Mouse (Mus musculus) cerebellum, adult 2 months (tissue): ENCODE results near the gene Gm13420. TPM values are rescaled to one million over a fixed set of nuclear protein-coding genes. Genes with fewer than 3 reads are reported as not detected.

Source experiments
- DNase-seq, 2 experiments: peaks; one replicate each; pipeline ENCODE4 v3.0.0; 2021
- H3K27ac ChIP-seq: fragments of 200-500 bp; 2 replicates; pipeline ENCODE4 v1.5.1; 2012; ENCODE audit warnings: low read length, control low read depth, inconsistent platforms; ENCODE audit not compliant: insufficient read depth
- H3K27me3 ChIP-seq: fragments of 200-500 bp; 2 replicates; pipeline ENCODE4 v1.6.1; 2012; ENCODE audit warnings: inconsistent platforms, mild to moderate bottlenecking, low read length, moderate library complexity; ENCODE audit not compliant: control insufficient read depth, insufficient read depth
- H3K4me1 ChIP-seq: fragments of 200-500 bp; 2 replicates; pipeline ENCODE4 v1.6.1; 2011; ENCODE audit warnings: low read length; ENCODE audit not compliant: control insufficient read depth, insufficient read depth
- H3K4me3 ChIP-seq: fragments of 200-500 bp; replicated peaks from 2 replicates; pipeline ENCODE3; 2011; ENCODE audit warnings: mild to moderate bottlenecking, low read depth, low read length, control low read depth; ENCODE audit not compliant: insufficient read depth
- CTCF ChIP-seq: fragments of 200-500 bp; IDR thresholded peaks from 2 replicates; pipeline ENCODE4 v1.5.1; 2011; ENCODE audit warnings: low read depth, mild to moderate bottlenecking, control low read depth, low read length, moderate library complexity, borderline replicate concordance; ENCODE audit not compliant: insufficient read depth
- POLR2A ChIP-seq: fragments of 200-500 bp; IDR thresholded peaks from 2 replicates; pipeline ENCODE4 v1.6.1; 2011; ENCODE audit warnings: low read length, control low read depth, borderline replicate concordance; ENCODE audit not compliant: insufficient read depth
- WGBS: fragments of 180-500 bp; shearing (Covaris S2); methylation state at CpG from one replicate; pipeline ENCODE4 v1.1.7; 2018; 5-methylcytosine and 5-hydroxymethylcytosine counted together
- polyA plus RNA-seq: library from polyadenylated mRNA; depleted of rRNA; stranded (reverse); fragments of >200 nt; gene quantifications from 2 replicates; pipeline ENCODE4 v1.2.3, GENCODE M21; 2012; rRNA removed

The Gm13420 gene
- polyA plus RNA-seq, 1 experiment, result 0.28 TPM

DNA sequence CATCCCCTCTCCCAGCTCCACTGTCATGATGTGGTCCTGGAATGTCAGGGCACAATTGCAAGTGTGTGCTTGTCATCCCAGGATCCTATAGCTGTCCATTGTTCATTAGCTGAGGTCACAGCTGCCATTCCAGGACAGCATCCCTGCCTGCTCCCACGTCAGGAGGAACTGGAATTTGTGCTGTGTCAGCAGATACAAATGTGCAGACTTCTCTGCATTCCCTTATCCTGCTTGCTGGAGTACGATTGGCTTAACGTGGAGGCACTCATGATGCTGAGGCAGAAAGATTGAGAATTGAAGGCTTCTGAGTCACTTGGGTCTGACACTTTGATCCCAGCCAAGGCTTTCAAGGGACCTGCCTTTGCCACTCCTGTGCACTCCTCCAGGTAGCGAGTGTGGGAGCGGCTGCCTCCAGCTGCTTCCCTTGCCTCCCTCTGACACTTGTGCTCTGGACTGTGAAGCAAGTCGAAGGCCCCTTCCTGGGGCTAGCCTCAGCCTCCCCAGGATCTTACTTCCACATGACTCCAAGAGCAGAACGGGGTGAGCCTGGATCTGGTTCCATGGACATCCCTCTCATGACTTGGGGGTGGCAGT is 55.2 kb downstream of the Gm13420 start:
- WGBS, result 87% methylated on average over 7 of the region's 7 CpGs
- no peak overlapping the region for H3K4me3 ChIP-seq
- H3K4me1 ChIP-seq, result peaks cover 13% of the 10 kb centered on the region
- no peak overlapping the region for H3K27ac ChIP-seq
- no peaks in the 10 kb centered on the region for H3K27me3 ChIP-seq
- no peak for DNase-seq
- TF ChIP-seq CTCF (no peak), POLR2A (no peak)

Other genes starting within 250 kb of the Gm13420 start
- 72.6 and 80.3 TPM in 2 replicates for gene Rapgef1, start 132.0 kb downstream of the Gm13420 start, polyA plus RNA-seq
- not detected in 2 replicates for gene Gm13547, start 7.6 kb upstream of the Gm13420 start, polyA plus RNA-seq
- gene Coq4, start 35.8 kb upstream of the Gm13420 start, polyA plus RNA-seq, result 28.2 TPM in 2 replicates
- gene Trub2, start 36.8 kb upstream of the Gm13420 start, polyA plus RNA-seq, result 39.9 and 42.8 TPM in 2 replicates
- gene Slc27a4, start 50.9 kb upstream of the Gm13420 start, polyA plus RNA-seq, result 90.6 TPM in 2 replicates
- 78.6 and 89.6 TPM in 2 replicates for gene Urm1, start 68.4 kb upstream of the Gm13420 start, polyA plus RNA-seq
- gene Cercam, start 117.5 kb upstream of the Gm13420 start, polyA plus RNA-seq, result 30.4 and 38.2 TPM in 2 replicates
- gene Odf2, start 137.5 kb upstream of the Gm13420 start, polyA plus RNA-seq, result 264 and 287 TPM in 2 replicates
- gene Gle1, start 183.7 kb upstream of the Gm13420 start, polyA plus RNA-seq, result 72.7 and 74.7 TPM in 2 replicates
- 922 and 988 TPM in 2 replicates for gene Sptan1, start 213.9 kb upstream of the Gm13420 start, polyA plus RNA-seq